In the genomic region with DNA sequence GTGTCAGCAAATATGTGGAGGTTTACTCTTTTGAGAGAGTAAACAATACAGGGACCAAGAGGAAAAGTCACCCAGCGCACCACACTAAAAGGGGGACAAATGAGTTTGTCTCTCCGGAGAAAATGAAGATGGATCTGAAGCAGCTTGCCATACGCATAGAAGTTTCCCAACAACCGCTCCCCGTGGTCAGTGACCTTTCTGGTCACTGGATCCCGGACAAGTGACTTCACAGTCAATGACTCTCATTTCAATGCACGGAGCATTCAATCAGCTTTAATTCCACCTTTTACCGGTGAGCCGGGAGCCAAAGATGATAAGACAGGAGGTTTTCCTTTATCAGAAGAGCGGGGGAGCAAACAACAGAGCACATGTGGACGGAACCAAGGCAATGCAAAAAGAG, we compare ENCODE assay signal across 18 mouse cellular contexts. TPM values are rescaled to one million over a fixed set of nuclear protein-coding genes. Genes with fewer than 3 reads are reported as not detected.
A peak's percentile ranks its signal among the peaks of the same experiment; 100 is the strongest.
DNase-seq lines count a peak whose midpoint lies in the region; ATAC-seq and TF ChIP-seq lines count a peak whose summit lies in the region.
"Had no signal": no experiment of that assay in that cellular context is flagged by ENCODE, and none has a peak within 500 bp of the region (broad histone marks: within the 10 kb centered on the region; RNA-seq: fewer than 3 reads in every experiment).

No protein-coding gene starts in this region.

- intact Hi-C loops in heart, postnatal 25 days (cut with DNase I) = no loop called here
- intact Hi-C loops in left cerebral cortex, postnatal 36 days (cut with DNase I) = no loop called here

- no peaks in the 10 kb centered on the region for H3K36me3 ChIP-seq in heart, postnatal 0 days (replicated peaks; ENCODE audit: control insufficient read depth, insufficient read depth, low read length)
- no peaks in the 10 kb centered on the region for H3K36me3 ChIP-seq in lung, postnatal 0 days (ENCODE audit: insufficient read depth, low read length)
- H3K36me3 ChIP-seq in liver, embryonic 12.5 days = no peaks in the 10 kb centered on the region
- H3K36me3 ChIP-seq: embryonic facial prominence, embryonic 15.5 days; heart, embryonic 10.5 days; midbrain, embryonic 15.5 days had no signal

- no peaks in the 10 kb centered on the region for H3K4me1 ChIP-seq in heart, postnatal 0 days (ENCODE audit: control insufficient read depth, insufficient read depth)
- H3K4me1 ChIP-seq in lung, postnatal 0 days (ENCODE audit: insufficient read depth, low read depth, low read length) = no peaks in the 10 kb centered on the region
- peaks cover 2% of the 10 kb centered on the region for H3K4me1 ChIP-seq in lung, adult 2 months (ENCODE audit: control insufficient read depth, insufficient read depth, low read length)
- peaks cover 18% of the 10 kb centered on the region for H3K4me1 ChIP-seq in liver, embryonic 12.5 days
- H3K4me1 ChIP-seq: embryonic facial prominence, embryonic 15.5 days; midbrain, embryonic 15.5 days had no signal

- no peak for TF ChIP-seq CTCF in heart, postnatal 0 days (IDR thresholded peaks at IDR 0.05; ENCODE audit: low read depth)
- no peak for TF ChIP-seq CTCF in lung, postnatal 0 days (IDR thresholded peaks at IDR 0.05)
- no peak for TF ChIP-seq CTCF in lung, adult 2 months (IDR thresholded peaks at IDR 0.05; ENCODE audit: insufficient read depth, low read length)

- H3K9ac ChIP-seq in heart, postnatal 0 days (replicated peaks; ENCODE audit: low read depth, low read length) = no peak overlapping the region
- no peak overlapping the region for H3K9ac ChIP-seq in lung, postnatal 0 days (replicated peaks; ENCODE audit: low read depth)
- H3K9ac ChIP-seq in liver, embryonic 12.5 days = no peak overlapping the region
- H3K9ac ChIP-seq: embryonic facial prominence, embryonic 15.5 days; forebrain, postnatal 0 days; midbrain, embryonic 15.5 days had no signal

- TF ChIP-seq EP300 in heart, postnatal 0 days (IDR thresholded peaks at IDR 0.05; ENCODE audit: low read depth) = no peak
- no peak for TF ChIP-seq EP300 in lung, postnatal 0 days (IDR thresholded peaks at IDR 0.05)

- WGBS in heart, postnatal 0 days = 41% methylated on average over 11 of the region's 11 CpGs
- 34% methylated on average over 11 of the region's 11 CpGs for WGBS in lung, postnatal 0 days
- WGBS in lung, adult 2 months = 38% methylated on average over 11 of the region's 11 CpGs
- WGBS in liver, embryonic 12.5 days (ENCODE audit: insufficient replicate concordance) = 39% methylated on average over 11 of the region's 11 CpGs

- no peak for ATAC-seq in heart, postnatal 0 days (ENCODE audit: insufficient read depth, low read depth)
- no peak for ATAC-seq in lung, postnatal 0 days
- ATAC-seq in liver, embryonic 12.5 days = no peak
- ATAC-seq: forebrain, postnatal 0 days; hindbrain, embryonic 16.5 days; midbrain, embryonic 15.5 days had no signal

- H3K9me3 ChIP-seq in heart, postnatal 0 days (replicated peaks; ENCODE audit: control insufficient read depth, low read length) = peaks cover 2% of the 10 kb centered on the region
- no peaks in the 10 kb centered on the region for H3K9me3 ChIP-seq in lung, postnatal 0 days (ENCODE audit: low read length)
- no peaks in the 10 kb centered on the region for H3K9me3 ChIP-seq in liver, embryonic 12.5 days (replicated peaks)
- H3K9me3 ChIP-seq: embryonic facial prominence, embryonic 15.5 days; heart, embryonic 10.5 days; midbrain, embryonic 15.5 days had no signal

- no peak for TF ChIP-seq POLR2A in lung, adult 2 months (IDR thresholded peaks at IDR 0.05; ENCODE audit: borderline replicate concordance, extremely low read depth, low read depth, low read length)

- H3K4me3 ChIP-seq in heart, postnatal 0 days (ENCODE audit: low read depth, low read length) = no peak overlapping the region
- no peak overlapping the region for H3K4me3 ChIP-seq in lung, postnatal 0 days (ENCODE audit: low read depth, low read length)
- no peak overlapping the region for H3K4me3 ChIP-seq in lung, adult 2 months (replicated peaks; ENCODE audit: extremely low read depth, low read depth, low read length)
- H3K4me3 ChIP-seq in liver, embryonic 12.5 days = no peak overlapping the region
- H3K4me3 ChIP-seq: embryonic facial prominence, embryonic 15.5 days; heart, embryonic 10.5 days; midbrain, embryonic 15.5 days; myocyte had no signal

- no peak for DNase-seq in heart, postnatal 0 days (ENCODE audit: low spot score)
- no peak for DNase-seq in heart, postnatal 25 days (ENCODE audit: low spot score)
- DNase-seq in lung, postnatal 0 days (ENCODE audit: low spot score) = no peak
- DNase-seq in lung, adult 2 months = no peak
- no peak for DNase-seq in left cerebral cortex, postnatal 36 days (ENCODE audit: low spot score in 2 of 2)
- DNase-seq in MN1 (ENCODE audit: low spot score) = no peak
- DNase-seq: cerebellum, adult 8-10 months; forebrain, postnatal 0 days; heart, postnatal 14 days; kidney, adult 2 months; lung, postnatal 36 days; thymus, postnatal 36 days had no signal

- H3K4me2 ChIP-seq in heart, postnatal 0 days (ENCODE audit: low read depth, low read length) = 0 out of 2 replicates have a peak overlapping the region, but pooled peaks have one; percentile 21
- peak overlapping the region; percentile 25; the same call in 1 of the 2 replicates for H3K4me2 ChIP-seq in lung, postnatal 0 days (replicated peaks; ENCODE audit: low read depth, low read length)
- H3K4me2 ChIP-seq in liver, embryonic 12.5 days = peak overlapping the region; percentile 22
- H3K4me2 ChIP-seq: embryonic facial prominence, embryonic 15.5 days; midbrain, embryonic 15.5 days had no signal

- no peak overlapping the region for H3K27ac ChIP-seq in heart, postnatal 0 days (ENCODE audit: low read depth)
- H3K27ac ChIP-seq in lung, postnatal 0 days (ENCODE audit: low read length) = no peak overlapping the region
- H3K27ac ChIP-seq in liver, embryonic 12.5 days = no peak overlapping the region
- H3K27ac ChIP-seq: embryonic facial prominence, embryonic 15.5 days; heart, embryonic 10.5 days; midbrain, embryonic 15.5 days had no signal

- no peaks in the 10 kb centered on the region for H3K27me3 ChIP-seq in heart, postnatal 0 days (ENCODE audit: control insufficient read depth, insufficient read depth, low read length)
- H3K27me3 ChIP-seq in lung, postnatal 0 days (replicated peaks; ENCODE audit: insufficient read depth, low read length) = no peaks in the 10 kb centered on the region
- no peaks in the 10 kb centered on the region; the same call in 1 of the 2 replicates for H3K27me3 ChIP-seq in liver, embryonic 12.5 days (replicated peaks)
- H3K27me3 ChIP-seq: embryonic facial prominence, embryonic 15.5 days; midbrain, embryonic 15.5 days had no signal

RNA-seq across cellular contexts. Expression of gene Phactr4, which starts 15.6 kb away (rescaled TPM):
- total RNA-seq in heart, postnatal 0 days (2014; rRNA removed; ENCODE audit: low replicate concordance) = 4.4 and 9.5 TPM in 2 replicates
- 9.3 and 10.0 TPM in 2 replicates for polyA plus RNA-seq in heart, postnatal 0 days (2015; fragmentation: Nextera tagmentation; extraction: Ambion mirVana)
- total RNA-seq in heart, postnatal 25 days (2021) = 10 to 100 TPM; 23.2 to 23.4 TPM
- 13.4 and 15.3 TPM in 2 replicates for polyA plus RNA-seq in lung, postnatal 0 days (2015; fragmentation: Nextera tagmentation; extraction: Ambion mirVana)
- polyA plus RNA-seq in lung, adult 2 months (2012; rRNA removed) = 11.3 and 13.4 TPM in 2 replicates
- polyA plus RNA-seq in liver, embryonic 12.5 days (2016; fragmentation: Nextera tagmentation; extraction: Ambion mirVana) = 14.4 and 14.5 TPM in 2 replicates
- 10 to 100 TPM; 12.7 to 13.4 TPM for total RNA-seq in left cerebral cortex, postnatal 36 days (2021)

RNA-seq across cellular contexts. Expression of gene Med18, which starts 25.9 kb away (rescaled TPM):
- total RNA-seq in heart, postnatal 0 days (2014; rRNA removed; ENCODE audit: low replicate concordance) = 6.6 TPM in 2 replicates
- polyA plus RNA-seq in heart, postnatal 0 days (2015; fragmentation: Nextera tagmentation; extraction: Ambion mirVana) = 10.2 TPM in 2 replicates
- 1 to 10 TPM; 4.4 to 4.8 TPM for total RNA-seq in heart, postnatal 25 days (2021)
- polyA plus RNA-seq in lung, postnatal 0 days (2015; fragmentation: Nextera tagmentation; extraction: Ambion mirVana) = 10.4 and 11.3 TPM in 2 replicates
- 2.9 and 4.3 TPM in 2 replicates for polyA plus RNA-seq in lung, adult 2 months (2012; rRNA removed)
- polyA plus RNA-seq in liver, embryonic 12.5 days (2016; fragmentation: Nextera tagmentation; extraction: Ambion mirVana) = 19.4 and 21.2 TPM in 2 replicates
- total RNA-seq in left cerebral cortex, postnatal 36 days (2021) = 1 to 10 TPM; 8.8 to 9.6 TPM
